Mouse (Mus musculus): Measurements from ENCODE around the gene Mink1. TPM values are rescaled to one million over a fixed set of nuclear protein-coding genes. Genes with fewer than 3 reads are reported as not detected.
"Not testable (repeated sequence)": the region's sequence is repeated elsewhere in the genome, so short reads cannot be mapped to it uniquely, and the experiment has no call there.

Gene Mink1
- total RNA-seq, 2 experiments from 2014 or later: 448 to 494 TPM

GRCm38 (mm10) chr11:70557545-70557944, 5.1 kb upstream of the Mink1 start:
- no peak for DNase-seq

GRCm38 (mm10) chr11:70561937-70562286, 769 bp upstream of the Mink1 start:
- no peak for DNase-seq

- DNase-seq: no peak
Observed at GRCm38 (mm10) chr11:70562995-70563469, 351 bp downstream of the Mink1 start.

- DNase-seq: peak in 1 of 2 experiments; percentile 30
Observed at GRCm38 (mm10) chr11:70563470-70564275, 992 bp downstream of the Mink1 start.

GRCm38 (mm10) chr11:70564276-70564873, 1.7 kb downstream of the Mink1 start:
- no peak for DNase-seq

- DNase-seq: no peak
Observed at GRCm38 (mm10) chr11:70566586-70566985, 3.9 kb downstream of the Mink1 start.

- not testable (repeated sequence) for DNase-seq
Observed at GRCm38 (mm10) chr11:70570614-70571013, 7.9 kb downstream of the Mink1 start.

GRCm38 (mm10) chr11:70571641-70572040, 9.0 kb downstream of the Mink1 start:
- DNase-seq: no peak

GRCm38 (mm10) chr11:70572348-70572902, 9.7 kb downstream of the Mink1 start:
- no peak for DNase-seq

GRCm38 (mm10) chr11:70573872-70574271, 11.2 kb downstream of the Mink1 start:
- no peak for DNase-seq

GRCm38 (mm10) chr11:70577201-70577600, 14.5 kb downstream of the Mink1 start:
- DNase-seq: no peak

GRCm38 (mm10) chr11:70578962-70579361, 16.3 kb downstream of the Mink1 start:
- no peak for DNase-seq

- no peak for DNase-seq
Observed at GRCm38 (mm10) chr11:70579710-70580357, 17.2 kb downstream of the Mink1 start.

- no peak for DNase-seq
Observed at GRCm38 (mm10) chr11:70580358-70580720, 17.7 kb downstream of the Mink1 start.

- no peak for DNase-seq
Observed at GRCm38 (mm10) chr11:70580921-70581320, 18.2 kb downstream of the Mink1 start.

GRCm38 (mm10) chr11:70582196-70582595, 19.5 kb downstream of the Mink1 start:
- DNase-seq: no peak

GRCm38 (mm10) chr11:70583022-70583714, 20.5 kb downstream of the Mink1 start:
- no peak for DNase-seq

GRCm38 (mm10) chr11:70583775-70584174, 21.1 kb downstream of the Mink1 start:
- DNase-seq: no peak

- DNase-seq: no peak
Observed at GRCm38 (mm10) chr11:70585457-70585856, 22.8 kb downstream of the Mink1 start.

- no peak for DNase-seq
Observed at GRCm38 (mm10) chr11:70586261-70586660, 23.6 kb downstream of the Mink1 start.

GRCm38 (mm10) chr11:70586954-70587353, 24.3 kb downstream of the Mink1 start:
- no peak for DNase-seq

- no peak for DNase-seq
Observed at GRCm38 (mm10) chr11:70591733-70592132, 29.1 kb downstream of the Mink1 start.

Data from layer of hippocampus, postnatal 36 days (tissue).